Mouse (Mus musculus) 3T3-L1 (cell line): ENCODE measurements at regions not wholly inside any gene's neighbourhood (a gene's known extent, or its start where the extent isn't known, plus 50 kb on each side); places are given as distances from the start of the nearest gene placed in this dataset.

ENCODE experiments used
- DNase-seq: peaks from one replicate; pipeline ENCODE4 v3.0.0-alpha.2; 2015; ENCODE audit warnings: low read depth, low spot score

GRCm38 (mm10) chr9:100404426-100404825 lies 82.2 kb downstream of the Il20rb start:
- no peak for DNase-seq

GRCm38 (mm10) chr9:100400366-100400765 lies 86.2 kb downstream of the Il20rb start:
- DNase-seq, result peak; percentile 86

GRCm38 (mm10) chr9:100396340-100396910 lies 90.2 kb downstream of the Il20rb start:
- no peak for DNase-seq

- peak; percentile 81 for DNase-seq
These were observed 90.9 kb downstream of the Il20rb start for GRCm38 (mm10) chr9:100395711-100396110.

- DNase-seq, result no peak
These were observed 92.0 kb downstream of the Il20rb start for GRCm38 (mm10) chr9:100394632-100395031.

- peak; percentile 11 for DNase-seq
These were observed 92.4 kb downstream of the Il20rb start for GRCm38 (mm10) chr9:100394166-100394565.

- DNase-seq, result no peak
These were observed 94.3 kb downstream of the Il20rb start for GRCm38 (mm10) chr9:100392262-100392661.

GRCm38 (mm10) chr9:100391566-100392213 lies 94.9 kb downstream of the Il20rb start:
- no peak for DNase-seq

- no peak for DNase-seq
These were observed 98.2 kb downstream of the Il20rb start for GRCm38 (mm10) chr9:100388393-100388792.

- DNase-seq, result no peak
These were observed 99.4 kb downstream of the Il20rb start for GRCm38 (mm10) chr9:100387171-100387685.

GRCm38 (mm10) chr9:100382492-100382891 lies 104.1 kb downstream of the Il20rb start:
- DNase-seq, result peak; percentile 79

GRCm38 (mm10) chr9:100369921-100370320 lies 116.7 kb downstream of the Il20rb start:
- DNase-seq, result no peak

- no peak for DNase-seq
These were observed 119.8 kb downstream of the Il20rb start for GRCm38 (mm10) chr9:100366816-100367215.

- DNase-seq, result peak; percentile 45
These were observed 126.5 kb downstream of the Il20rb start for GRCm38 (mm10) chr9:100359934-100360716.

GRCm38 (mm10) chr9:100357553-100357952 lies 129.0 kb downstream of the Il20rb start:
- DNase-seq, result no peak

- peak; percentile 35 for DNase-seq
These were observed 145.8 kb downstream of the Il20rb start for GRCm38 (mm10) chr9:100340796-100341195.

GRCm38 (mm10) chr9:100307765-100308164 lies 178.8 kb downstream of the Il20rb start:
- no peak for DNase-seq

GRCm38 (mm10) chr9:100307364-100307763 lies 179.2 kb downstream of the Il20rb start:
- no peak for DNase-seq

- no peak for DNase-seq
These were observed 182.8 kb downstream of the Il20rb start for GRCm38 (mm10) chr9:100303762-100304161.

- DNase-seq, result no peak
These were observed 185.0 kb downstream of the Il20rb start for GRCm38 (mm10) chr9:100301613-100302012.

GRCm38 (mm10) chr9:100277361-100277760 lies 209.2 kb downstream of the Il20rb start:
- no peak for DNase-seq
